Mouse (Mus musculus): Measurements from ENCODE around the gene Lrig1.

DNA sequence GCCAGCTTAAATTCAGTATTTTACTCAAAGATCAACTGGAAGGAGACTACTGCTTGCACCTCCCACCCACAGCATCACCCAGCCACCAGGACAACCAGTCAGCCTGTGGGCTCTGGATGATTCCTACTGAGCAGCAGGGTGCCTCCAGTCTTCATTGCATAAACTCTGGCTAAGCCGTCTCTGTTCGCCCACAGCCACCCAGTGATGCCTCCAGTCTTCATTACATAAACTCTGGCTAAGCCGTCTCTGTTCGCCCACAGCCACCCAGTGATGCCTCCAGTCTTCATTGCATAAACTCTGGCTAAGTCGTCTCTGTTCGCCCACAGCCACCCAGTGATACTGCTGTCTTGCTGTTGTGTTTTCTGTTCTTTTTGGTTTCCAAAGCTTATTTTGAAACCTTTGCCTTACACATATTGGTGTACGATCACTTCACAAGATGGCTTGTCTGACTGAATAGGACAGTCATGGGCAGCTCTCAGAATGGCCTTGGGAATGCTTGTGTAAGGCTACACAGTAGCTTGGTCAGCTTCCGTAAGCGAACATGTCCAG is 115.7 kb downstream of the Lrig1 start:
- TF ChIP-seq POLR2A (IDR thresholded peaks at IDR 0.05; ENCODE audit: control insufficient read depth in 1 of 2, insufficient read depth in 1 of 2, low read depth in 1 of 2, low read length in 2 of 2, poor library complexity in 1 of 2) (no peak), TCF12 (IDR thresholded peaks at IDR 0.05; ENCODE audit: low read depth, low read length) (no peak), GATA1 (IDR thresholded peaks at IDR 0.05; ENCODE audit: low read depth, low read length) (no peak), CTCF (IDR thresholded peaks at IDR 0.05 in 2 of 3, conservative IDR thresholded peaks at IDR 0.05 in 1 of 3; ENCODE audit: control insufficient read depth in 1 of 3, insufficient read depth in 1 of 3, low read depth in 2 of 3, low read length in 3 of 3, poor library complexity in 1 of 3, severe bottlenecking in 1 of 3) (no peak), EP300 (IDR thresholded peaks at IDR 0.05; ENCODE audit: low read depth in 1 of 2, low read length in 2 of 2) (no peak), CHD1 (IDR thresholded peaks at IDR 0.05; ENCODE audit: low read depth, low read length) (no peak), CHD2 (IDR thresholded peaks at IDR 0.05; ENCODE audit: low read length) (no peak)
